Mouse (Mus musculus) thymus, adult 2 months (tissue): ENCODE measurements around the gene Tcl1b4.
"Not testable (repeated sequence)": the region's sequence is repeated elsewhere in the genome, so short reads cannot be mapped to it uniquely, and the experiment has no call there.

Experiments
- CTCF ChIP-seq: fragments of 200-500 bp; IDR thresholded peaks from 2 replicates; pipeline ENCODE4 v1.5.1; 2012; ENCODE audit warnings: mild to moderate bottlenecking, control low read depth, low read length, moderate library complexity, borderline replicate concordance; ENCODE audit not compliant: control insufficient read depth, poor library complexity, insufficient read depth; ENCODE audit errors: extremely low read depth
- POLR2A ChIP-seq: fragments of 200-500 bp; IDR thresholded peaks from 2 replicates; pipeline ENCODE4 v1.6.1; 2012; ENCODE audit warnings: mild to moderate bottlenecking, low read length, control low read depth, moderate library complexity; ENCODE audit not compliant: control insufficient read depth, poor library complexity, insufficient read depth; ENCODE audit errors: extremely low read depth

GRCm38 (mm10) chr12:105190743-105191142 is 11.0 kb upstream of the Tcl1b4 start, which contains the start of gene Tcl1b3:
- not testable (repeated sequence) for TF ChIP-seq CTCF, POLR2A
